Mouse (Mus musculus) frontal cortex, adult (tissue): ENCODE results near the gene Cdc6.
"Not testable (repeated sequence)": the region's sequence is repeated elsewhere in the genome, so short reads cannot be mapped to it uniquely, and the experiment has no call there.

Experiments used
- ATAC-seq: cut with Nextera tagmentation; 2 replicates; pipeline ENCODE4 v1.9.2; 2017; ENCODE audit warnings: mild to moderate bottlenecking, moderate library complexity, mixed read lengths; ENCODE audit not compliant: low TSS enrichment

Gene Cdc6

DNA sequence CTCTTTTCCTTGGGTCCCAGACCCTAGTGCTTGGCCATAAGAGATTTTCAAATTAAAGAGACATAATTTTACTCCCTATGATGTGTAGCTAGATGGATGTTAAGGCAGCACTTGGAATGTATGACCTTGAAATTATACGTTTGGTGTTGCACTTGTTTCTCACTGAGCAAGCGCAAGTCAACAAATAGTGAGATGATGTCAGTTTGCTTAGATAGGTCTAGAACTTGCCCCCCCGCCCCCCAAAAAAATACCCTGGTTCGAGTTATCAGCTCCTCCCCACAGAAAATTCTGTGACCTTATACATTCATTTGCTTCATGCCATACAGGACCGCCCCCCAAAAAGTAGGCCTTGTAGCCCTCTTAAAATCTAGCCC is 551 bp upstream of the Cdc6 start:
- no peak for ATAC-seq

DNA sequence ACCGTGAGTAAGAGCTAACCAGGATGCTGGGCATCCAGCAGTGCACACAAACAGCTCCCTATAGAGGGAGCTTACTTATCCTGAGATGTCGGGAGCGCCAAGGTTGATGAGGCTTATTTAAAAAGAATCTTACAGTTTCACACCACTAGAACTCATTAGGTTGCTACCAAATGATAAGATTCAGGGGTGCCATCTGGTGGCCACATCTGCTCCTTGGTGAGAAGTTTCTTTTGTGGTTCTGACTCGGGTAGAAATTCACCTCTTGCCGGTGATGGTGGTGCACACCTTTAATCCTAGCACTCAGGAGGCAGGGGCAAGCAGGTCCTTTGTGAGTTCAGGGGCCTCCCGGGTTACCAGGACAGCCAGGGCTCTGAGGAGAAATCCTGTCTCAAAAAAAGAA is 2.1 kb downstream of the Cdc6 start:
- ATAC-seq, result peak; percentile 35; the same call in 1 of the 2 replicates

DNA sequence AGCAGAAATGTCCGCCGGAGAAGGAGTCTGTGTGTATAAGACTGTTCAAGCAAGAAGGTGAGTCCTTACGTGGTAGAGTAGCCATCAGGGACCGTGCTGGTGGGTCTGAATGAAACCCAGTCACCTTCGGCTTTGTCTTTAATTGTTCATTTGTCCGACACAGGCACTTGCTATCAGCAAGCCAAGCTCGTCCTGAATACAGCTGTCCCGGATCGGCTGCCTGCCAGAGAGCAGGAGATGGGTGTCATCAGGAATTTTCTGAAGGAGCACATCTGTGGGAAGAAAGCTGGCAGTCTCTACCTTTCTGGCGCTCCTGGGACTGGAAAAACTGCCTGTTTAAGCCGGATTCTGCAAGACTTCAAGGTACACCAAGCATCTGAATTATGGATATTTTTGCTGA is 2.8 kb downstream of the Cdc6 start:
- ATAC-seq, result no peak

DNA sequence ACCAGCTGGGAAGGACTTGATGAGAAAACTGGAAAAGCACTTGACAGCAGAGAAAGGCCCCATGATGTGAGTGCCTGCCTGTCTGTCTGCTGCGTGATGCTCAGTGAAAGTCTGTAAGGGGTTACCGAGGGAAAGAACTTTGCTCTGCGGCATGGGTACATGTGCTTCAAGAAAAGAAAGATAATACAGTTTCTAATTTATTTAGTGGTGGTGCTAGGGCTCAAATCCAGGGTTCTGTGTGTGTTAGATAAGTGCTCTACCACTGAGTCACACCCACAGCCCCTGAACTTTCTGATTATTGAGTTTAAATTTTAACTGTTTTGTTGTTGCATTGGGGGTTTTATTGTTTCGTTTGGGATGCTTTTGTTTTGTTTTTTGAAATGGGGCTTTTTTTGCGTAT is 3.9 kb downstream of the Cdc6 start:
- ATAC-seq, result no peak

DNA sequence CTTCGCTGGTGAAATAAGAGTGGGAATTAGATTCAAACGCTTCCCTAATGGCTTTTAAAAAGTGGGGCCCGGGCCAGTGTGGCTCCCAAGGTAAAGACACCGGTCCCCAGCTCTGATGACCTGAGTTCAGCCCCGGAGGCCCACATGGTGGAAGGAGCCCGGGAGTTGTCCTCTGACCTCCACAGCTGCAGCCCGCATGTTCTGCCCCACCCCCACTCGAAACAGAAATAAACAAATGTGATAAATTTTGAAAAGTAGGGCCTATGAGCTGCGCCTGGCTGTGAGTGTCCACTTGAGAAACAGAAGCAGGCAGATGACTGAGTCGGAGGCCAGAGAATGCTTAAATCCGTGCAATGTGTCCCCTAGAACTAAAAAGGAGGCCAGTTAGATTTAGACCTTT is 6.6 kb downstream of the Cdc6 start:
- ATAC-seq, result no peak

DNA sequence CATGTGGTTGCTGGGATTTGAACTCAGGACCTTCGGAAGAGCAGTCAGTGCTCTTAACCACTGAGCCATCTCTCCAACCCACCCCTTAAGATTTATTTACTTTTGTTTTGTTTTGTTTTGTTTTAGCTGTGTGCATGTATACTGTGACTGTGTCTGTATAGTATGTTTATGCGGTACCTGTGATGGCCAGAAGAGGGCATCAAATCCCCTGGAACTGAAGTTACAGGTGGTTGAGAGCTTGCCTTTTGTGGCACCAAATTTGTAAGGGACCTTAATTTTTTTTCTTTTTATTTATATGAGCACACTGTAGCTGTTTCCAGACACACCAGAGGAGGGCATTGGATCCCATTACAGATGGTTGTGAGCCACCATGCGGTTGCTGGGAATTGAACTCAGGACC is 8.8 kb downstream of the Cdc6 start:
- not testable (repeated sequence) for ATAC-seq

DNA sequence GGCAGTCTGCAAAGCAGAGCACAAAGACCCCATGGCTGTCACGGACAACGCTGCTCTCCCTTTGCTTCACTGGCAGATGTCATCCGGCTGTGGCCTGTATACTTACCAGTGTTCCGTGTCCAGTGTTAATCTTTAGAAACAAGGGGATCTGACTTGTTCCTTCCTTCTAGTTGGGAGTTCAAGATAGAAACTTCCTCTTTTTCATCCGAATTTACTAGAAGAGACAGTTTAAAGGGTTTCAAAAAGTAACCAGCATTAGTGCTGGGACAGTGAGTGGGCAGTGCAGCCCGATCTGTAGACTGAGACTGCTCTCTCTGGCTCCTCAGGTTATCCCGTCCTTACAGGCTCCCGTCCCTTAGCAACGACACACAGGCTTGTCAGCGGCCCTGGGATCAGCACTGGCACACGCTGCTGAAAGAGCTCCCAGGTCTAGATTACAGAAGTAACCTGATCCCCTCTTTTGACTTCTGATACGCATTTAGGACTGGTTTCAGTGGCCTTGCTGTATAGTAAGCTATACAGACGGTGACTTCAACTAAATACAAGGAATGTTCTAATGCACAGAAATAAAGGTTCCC is 9.9 kb downstream of the Cdc6 start:
- ATAC-seq, result no peak

DNA sequence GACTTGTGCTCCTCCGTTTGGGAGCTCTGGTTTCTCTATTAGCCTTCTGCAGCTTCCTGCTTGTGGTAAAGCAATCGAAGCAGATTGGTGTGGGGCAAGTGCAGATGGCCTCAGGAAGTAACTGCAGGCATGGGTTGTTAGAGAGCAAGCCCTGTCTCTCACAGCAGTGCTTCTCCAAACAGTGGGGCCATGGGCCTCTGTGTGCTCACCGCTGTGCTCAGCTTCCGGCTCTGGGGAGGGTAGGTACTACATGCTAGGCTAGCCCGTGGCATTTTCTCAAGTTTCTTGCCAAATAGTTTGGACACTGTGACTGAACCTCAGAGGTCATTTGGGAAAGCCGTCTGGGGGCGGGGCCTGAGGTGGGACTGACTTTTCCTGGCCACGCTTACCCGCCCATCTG is 10.6 kb downstream of the Cdc6 start:
- no peak for ATAC-seq

DNA sequence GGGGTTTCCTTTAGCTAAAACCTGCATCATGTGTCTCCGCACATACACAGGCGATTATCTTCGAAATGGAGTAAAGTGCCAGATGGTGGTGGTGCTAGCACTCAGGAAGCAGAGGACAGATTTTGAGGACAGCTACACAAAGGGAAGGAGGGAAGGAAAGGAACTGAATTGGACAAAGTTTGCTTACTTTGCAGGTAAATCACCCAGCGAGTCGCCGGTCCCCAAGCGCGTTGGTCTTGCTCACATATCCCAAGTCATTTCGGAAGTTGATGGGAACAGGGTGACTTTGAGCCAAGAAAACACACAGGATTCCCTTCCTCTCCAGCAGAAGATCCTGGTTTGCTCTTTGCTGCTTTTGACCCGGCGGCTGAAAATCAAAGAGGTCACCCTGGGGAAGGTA is 11.4 kb downstream of the Cdc6 start:
- no peak for ATAC-seq

DNA sequence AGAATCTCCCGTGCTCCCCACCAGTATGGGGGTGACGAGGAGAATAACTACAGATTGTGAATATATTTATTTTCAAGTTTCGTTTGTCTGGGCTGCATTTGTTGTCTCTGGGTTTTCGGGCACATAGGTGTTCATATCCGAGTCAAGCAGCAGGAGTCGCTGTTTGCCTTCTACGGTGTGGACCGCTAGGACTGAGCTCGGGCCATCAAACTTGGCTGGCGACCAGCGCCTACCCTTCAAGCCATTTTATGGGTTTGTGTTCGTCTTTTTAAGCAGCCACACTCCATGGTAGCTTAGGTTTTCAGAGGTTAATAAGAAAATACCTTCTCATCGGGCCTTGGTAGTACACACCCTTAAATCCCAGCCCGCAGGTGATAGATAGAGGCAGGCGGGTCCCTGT is 14.2 kb downstream of the Cdc6 start:
- not testable (repeated sequence) for ATAC-seq

DNA sequence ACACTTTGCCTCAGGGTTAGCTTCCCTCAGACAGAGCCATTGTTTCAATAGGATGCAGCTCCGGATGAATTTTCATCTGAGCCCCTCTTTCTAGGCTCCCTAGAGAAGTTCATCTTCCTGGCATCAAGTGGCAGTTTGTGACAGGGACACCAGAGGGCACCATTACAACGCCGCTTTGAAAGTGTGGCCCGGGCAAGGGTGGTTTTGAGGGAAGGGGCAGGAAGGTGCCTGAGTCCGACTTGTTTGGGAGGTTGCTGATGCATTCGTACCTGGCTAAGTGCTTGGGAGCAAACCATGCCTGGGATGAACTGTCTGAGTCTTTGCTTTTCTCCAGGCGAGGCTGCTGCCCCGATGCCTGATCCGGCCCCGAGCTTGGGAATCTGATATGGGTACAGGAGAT is 14.7 kb downstream of the Cdc6 start:
- not testable (repeated sequence) for ATAC-seq

DNA sequence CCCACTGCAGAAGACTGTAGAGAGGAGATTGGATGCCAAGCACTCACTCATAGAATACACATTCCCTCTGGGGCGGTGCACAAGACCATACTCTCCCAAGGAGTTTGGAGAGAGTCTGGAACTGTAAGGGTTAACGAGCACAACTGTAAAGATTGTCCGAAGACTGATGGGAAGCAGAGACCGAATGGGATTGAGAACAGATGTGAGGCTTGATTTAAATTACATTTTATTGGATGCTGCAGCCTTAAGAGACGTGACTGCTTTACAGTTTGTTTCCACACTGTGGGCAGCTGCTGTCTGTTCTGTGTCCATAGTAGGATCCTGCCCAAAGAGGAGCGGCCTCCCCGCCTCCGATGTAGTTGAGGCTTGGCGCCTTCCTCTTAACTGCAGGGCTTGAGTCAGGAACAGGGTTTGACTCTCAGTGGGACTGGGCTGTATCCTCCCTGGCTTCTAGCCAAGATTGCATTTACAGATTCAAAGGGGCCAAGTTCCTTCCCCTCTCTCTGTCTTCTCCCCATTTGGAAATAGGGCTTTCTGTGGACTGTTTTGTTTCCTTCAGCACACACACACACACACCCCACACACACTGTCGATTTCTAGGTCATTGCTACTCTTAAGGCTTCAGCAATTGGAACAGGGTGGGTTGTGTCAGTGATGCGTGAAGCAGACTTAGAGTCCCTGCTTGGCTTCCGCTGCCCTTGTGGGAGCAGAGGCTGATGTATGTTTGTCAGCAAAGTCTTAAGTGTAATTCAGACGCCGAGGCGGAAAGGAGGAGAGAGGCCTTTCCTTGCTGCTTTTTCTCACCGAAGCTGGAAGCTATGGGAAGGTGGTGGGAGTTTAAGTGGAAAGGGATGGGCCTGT is 15.5 kb downstream of the Cdc6 start:
- peak; percentile 48; the same call in 1 of the 2 replicates for ATAC-seq

DNA sequence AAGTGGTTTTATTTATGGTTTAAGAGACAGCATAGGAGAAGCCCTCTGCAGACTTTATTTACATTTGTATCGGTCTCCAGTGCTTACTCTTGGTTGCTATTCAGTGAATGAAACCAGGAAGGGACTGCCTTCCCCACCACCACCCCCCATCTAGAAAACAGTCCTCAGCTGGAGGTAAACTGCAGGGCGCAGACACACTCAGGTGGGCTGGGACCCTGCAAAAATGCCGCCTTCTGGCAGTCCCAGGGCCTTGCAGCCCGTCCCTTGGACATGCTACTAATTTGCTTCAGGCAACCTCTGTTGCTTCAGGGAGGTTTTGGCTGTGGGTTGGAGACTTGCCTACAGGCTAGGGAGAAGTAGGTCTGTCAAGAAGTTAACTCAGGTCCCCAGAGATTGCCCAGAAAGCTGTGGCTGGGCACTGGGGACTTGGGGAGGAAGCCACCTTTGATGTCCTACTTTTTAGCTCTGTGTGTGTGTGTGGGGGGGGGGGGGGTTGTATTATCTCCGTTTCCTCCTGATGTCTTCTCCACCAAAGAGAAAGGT is 17.1 kb downstream of the Cdc6 start:
- no peak for ATAC-seq

DNA sequence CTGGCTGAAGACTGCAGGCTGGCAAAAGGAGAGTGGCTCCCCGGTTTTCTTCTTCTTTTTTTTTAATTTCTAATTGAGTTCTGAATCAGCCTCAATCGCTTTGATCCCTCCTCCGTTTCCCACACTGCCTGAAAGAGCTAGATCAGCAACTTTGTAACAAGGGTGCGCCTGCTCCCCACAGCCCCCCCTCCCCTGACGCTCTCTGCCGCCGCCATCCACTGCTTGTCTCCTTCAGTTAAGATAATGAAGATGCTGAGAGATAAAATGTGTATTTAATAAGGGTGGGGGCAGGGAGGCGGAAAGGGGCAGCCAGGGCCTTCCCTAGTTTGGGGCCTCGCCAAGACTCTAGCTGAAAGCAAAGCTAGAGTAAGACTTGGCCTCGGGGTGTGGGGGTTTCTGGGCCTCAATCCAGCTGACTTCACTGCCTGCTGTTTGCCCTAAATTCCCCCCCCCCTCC is 17.7 kb downstream of the Cdc6 start:
- no peak for ATAC-seq

DNA sequence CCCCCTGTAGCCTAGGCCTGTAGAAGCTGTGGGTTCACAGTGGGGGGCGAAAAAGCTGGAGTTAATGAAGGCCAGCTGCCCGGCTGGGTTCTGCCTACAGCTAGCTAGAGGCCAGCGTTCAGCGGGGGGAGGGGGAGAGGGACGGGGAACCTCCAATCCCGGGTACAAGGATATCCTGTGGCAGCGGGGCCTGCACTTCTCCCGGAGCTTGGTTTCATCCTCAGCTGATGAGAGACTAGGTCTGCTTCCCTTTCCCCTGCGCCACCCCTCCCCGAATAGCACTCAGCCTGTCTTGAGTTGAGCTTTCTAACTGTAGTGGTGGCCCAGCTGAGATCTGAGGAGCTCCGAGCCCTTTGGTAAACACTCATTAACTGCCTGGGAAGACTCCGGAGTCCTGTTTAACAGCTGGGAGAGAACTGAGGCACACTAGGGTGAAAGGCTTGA is 18.3 kb downstream of the Cdc6 start:
- no peak for ATAC-seq

DNA sequence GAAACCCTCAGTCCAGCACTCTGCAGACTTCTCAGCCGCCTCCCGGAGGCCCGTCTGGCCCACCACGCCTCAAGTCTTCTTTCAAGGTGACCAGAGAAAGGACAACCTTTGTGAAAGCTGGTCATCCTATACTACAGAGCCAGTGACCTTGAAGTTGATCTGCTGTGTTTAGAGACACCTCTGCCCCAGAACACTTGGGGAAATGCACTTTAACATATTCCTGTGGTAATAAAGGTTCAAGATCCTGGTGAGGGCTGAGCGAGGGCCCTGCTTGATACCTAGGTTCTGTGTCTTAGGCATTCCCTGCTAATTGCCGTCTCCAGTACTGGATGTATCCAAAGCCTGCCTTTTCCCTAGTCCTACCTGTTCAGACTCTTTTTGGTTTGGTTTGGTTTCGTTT is 19.0 kb downstream of the Cdc6 start:
- no peak for ATAC-seq

DNA sequence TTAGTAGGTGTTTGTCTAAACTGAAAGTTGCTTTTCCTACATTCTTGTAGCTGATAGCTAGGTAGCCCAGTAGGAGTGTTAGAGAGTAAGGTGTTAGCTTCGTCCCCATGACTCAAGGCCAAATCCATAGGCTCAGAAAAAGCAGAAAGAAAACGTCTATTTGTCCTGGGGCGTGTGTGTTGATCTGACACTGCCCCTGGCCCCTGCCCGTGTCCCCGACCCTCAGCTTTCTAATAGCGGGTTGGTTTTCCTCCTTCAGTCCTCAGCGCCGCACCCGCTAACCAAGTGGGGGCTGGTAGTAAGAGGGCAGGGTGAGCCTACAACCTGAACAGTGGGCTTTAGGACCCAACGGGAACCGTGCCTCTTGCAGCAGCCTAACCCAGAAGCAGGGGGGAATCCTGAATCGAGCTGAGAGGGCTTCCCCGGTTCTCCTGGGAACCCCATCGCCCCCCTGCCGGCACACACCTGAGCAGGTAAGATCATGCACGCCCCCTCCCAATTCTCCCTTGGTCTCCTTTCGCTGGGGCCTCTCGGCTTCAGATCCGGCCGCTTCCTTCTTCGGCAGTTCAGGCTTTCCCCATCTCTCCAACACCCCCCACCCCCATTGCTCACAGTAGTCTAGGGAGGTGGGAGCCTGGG is 20.0 kb downstream of the Cdc6 start, which contains the start of gene Rara:
TSS of gene Rara (plus strand) at position 381 of the 639 bp plus-strand sequence.
- peak; percentile 42; the same call in 1 of the 2 replicates for ATAC-seq

DNA sequence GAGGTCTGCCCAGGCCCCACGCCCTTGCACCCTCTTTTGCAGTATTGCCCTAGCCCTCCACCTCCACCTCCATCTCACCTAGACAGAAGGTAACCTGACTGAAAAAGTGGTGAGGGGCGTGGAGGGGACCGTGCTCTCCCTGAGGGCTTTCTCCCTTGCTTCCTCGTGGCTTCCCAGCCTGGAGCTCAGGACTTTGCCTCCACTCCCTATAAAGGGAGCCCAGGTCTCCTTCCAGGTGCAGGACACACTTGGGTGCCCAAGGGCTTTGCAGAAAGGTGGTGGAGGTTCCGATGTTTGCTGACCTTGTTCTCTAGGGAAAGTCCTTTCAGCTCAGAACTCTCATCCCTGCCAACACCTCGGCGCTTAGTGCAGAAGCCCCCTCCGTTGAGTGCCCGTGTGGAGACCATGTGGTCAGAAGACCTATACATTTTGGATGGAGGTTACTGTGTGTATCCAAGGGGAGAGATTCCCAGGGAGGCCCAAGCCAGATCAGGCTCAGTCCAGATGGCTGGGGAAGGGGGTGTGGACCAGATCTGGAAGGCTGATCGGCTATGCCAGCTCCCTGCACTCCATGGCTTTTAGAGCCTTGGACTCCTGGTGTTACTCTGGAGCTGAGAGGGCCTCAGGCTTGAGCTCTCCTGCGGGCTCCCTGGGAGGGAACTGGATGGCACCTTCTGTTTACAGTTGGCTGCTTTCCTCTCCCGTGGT is 20.7 kb downstream of the Cdc6 start:
- ATAC-seq, result no peak

DNA sequence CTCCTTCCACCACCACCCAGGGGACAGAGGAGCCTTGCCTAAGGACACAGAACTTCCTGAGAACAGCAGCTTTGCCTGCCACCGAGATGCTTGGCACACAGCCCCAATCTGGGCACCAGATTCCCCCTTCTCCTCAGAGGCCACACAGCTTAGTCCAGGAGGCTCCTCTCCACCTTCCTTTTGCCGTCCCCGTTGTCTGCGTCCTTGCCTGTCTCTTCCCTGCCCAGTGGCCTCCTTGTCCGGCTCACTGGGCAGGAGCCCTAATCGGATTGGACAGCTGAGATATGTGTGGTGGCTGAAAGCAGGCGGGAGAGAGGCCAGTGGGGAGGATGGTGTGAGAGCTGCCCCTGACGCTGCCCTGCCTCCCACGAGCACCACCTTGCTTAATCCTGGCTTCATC is 21.9 kb downstream of the Cdc6 start:
- ATAC-seq, result no peak

DNA sequence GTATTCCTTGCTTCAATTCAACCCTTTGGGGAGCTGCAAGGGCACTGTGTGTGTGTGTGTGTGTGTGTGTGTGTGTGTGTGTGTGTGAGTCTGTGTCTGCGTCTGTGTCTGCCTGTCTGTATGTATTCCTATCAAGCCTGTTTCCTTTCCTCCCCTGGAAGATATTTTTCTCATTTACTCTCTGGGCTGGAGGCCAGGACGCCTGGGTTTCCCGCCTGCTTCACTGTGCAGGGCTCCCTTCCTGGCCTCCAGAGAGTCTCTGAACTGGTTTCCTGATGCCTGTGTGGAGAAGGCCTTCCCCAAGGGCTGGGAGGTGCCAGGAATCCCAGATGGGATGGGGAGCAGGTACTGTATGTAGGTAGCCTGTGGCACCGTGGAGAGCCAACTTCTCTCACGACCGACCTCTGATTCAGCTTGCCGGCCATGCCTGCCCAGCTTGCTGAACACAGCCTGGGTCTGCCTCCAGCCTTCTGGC is 22.6 kb downstream of the Cdc6 start:
- no peak for ATAC-seq

DNA sequence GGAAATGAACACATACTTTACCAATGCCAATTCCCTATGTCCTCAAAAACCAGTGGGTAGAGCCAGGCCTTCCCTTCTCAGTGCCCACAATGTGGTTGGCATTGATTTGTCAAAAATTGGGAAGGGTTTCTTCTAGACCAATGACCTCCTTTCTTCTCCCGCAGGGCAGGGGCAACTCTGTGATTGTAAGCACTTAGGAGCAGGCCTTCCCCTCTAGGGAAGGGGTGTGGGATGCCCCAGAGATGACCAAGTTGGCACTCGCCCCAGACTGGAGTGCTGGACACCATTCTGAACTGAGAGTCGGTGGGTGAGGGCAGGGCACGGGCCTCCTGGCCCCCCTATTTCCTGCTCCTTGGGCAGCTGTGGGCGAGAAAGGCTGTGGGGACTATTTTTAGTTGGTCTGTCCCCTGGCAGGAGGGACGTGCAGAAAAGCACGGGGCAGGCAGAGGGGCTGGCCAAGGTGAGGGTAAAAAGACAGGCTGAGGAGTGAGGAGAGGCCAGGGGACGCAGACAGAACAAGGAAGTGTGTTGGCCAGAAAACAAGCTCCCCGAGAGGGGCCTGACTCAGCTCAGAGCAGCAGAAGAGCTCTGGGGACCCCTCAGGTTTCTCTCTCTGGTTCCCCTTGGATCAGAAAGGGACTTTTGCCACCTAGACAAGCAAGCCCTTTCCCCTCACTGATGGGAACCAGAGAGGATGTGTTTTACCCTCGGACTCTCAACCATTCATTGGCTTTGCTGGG is 23.3 kb downstream of the Cdc6 start:
- ATAC-seq, result no peak
